Mouse (Mus musculus): ENCODE measurements at regions not wholly inside any gene's neighbourhood (a gene's known extent, or its start where the extent isn't known, plus 50 kb on each side); places are given as distances from the start of the nearest gene placed in this dataset.

- no peaks in the 10 kb centered on the region for H3K9me3 ChIP-seq (ENCODE audit: control insufficient read depth, low read length)
- H3K27me3 ChIP-seq (ENCODE audit: control insufficient read depth): no peaks in the 10 kb centered on the region
- TF ChIP-seq GATA1 (IDR thresholded peaks at IDR 0.05; ENCODE audit: low read length) (no peak), TAL1 (IDR thresholded peaks at IDR 0.05; ENCODE audit: low read length) (no peak)
- H3K4me3 ChIP-seq (replicated peaks): no peak overlapping the region
- H3K36me3 ChIP-seq (ENCODE audit: control insufficient read depth): no peaks in the 10 kb centered on the region
- H3K4me1 ChIP-seq (ENCODE audit: control insufficient read depth): no peaks in the 10 kb centered on the region
Observed at GRCm38 (mm10) chr13:52268279-52268678, 262.8 kb downstream of the Diras2 start.

GRCm38 (mm10) chr13:52273502-52274246 is 257.4 kb downstream of the Diras2 start:
- H3K36me3 ChIP-seq (ENCODE audit: control insufficient read depth): no peaks in the 10 kb centered on the region
- no peak overlapping the region for H3K4me3 ChIP-seq (replicated peaks)
- no peaks in the 10 kb centered on the region for H3K4me1 ChIP-seq (ENCODE audit: control insufficient read depth)
- H3K9me3 ChIP-seq (ENCODE audit: control insufficient read depth, low read length): no peaks in the 10 kb centered on the region
- peaks cover 4% of the 10 kb centered on the region; the same call in 1 of the 2 replicates for H3K27me3 ChIP-seq (ENCODE audit: control insufficient read depth)
- TF ChIP-seq TAL1 (IDR thresholded peaks at IDR 0.05; ENCODE audit: low read length): no peak
- TF ChIP-seq GATA1 (IDR thresholded peaks at IDR 0.05; ENCODE audit: low read length): no peak

- Histone ChIP-seq H3K4me3 (replicated peaks) (no peak overlapping the region), H3K4me1 (ENCODE audit: control insufficient read depth) (no peaks in the 10 kb centered on the region), H3K9me3 (ENCODE audit: control insufficient read depth, low read length) (no peaks in the 10 kb centered on the region), H3K36me3 (ENCODE audit: control insufficient read depth) (no peaks in the 10 kb centered on the region), H3K27me3 (ENCODE audit: control insufficient read depth) (peaks cover 4% of the 10 kb centered on the region; the same call in 1 of the 2 replicates)
- TF ChIP-seq GATA1 (IDR thresholded peaks at IDR 0.05; ENCODE audit: low read length) (no peak), TAL1 (IDR thresholded peaks at IDR 0.05; ENCODE audit: low read length) (no peak)
Observed at GRCm38 (mm10) chr13:52275196-52275595, 255.9 kb downstream of the Diras2 start.

GRCm38 (mm10) chr13:52275675-52276074 is 255.4 kb downstream of the Diras2 start:
- H3K9me3 ChIP-seq (ENCODE audit: control insufficient read depth, low read length): no peaks in the 10 kb centered on the region
- H3K36me3 ChIP-seq (ENCODE audit: control insufficient read depth): no peaks in the 10 kb centered on the region
- no peaks in the 10 kb centered on the region for H3K4me1 ChIP-seq (ENCODE audit: control insufficient read depth)
- no peak overlapping the region for H3K4me3 ChIP-seq (replicated peaks)
- TF ChIP-seq TAL1 (IDR thresholded peaks at IDR 0.05; ENCODE audit: low read length): no peak
- no peak for TF ChIP-seq GATA1 (IDR thresholded peaks at IDR 0.05; ENCODE audit: low read length)
- H3K27me3 ChIP-seq (ENCODE audit: control insufficient read depth): peaks cover 4% of the 10 kb centered on the region; the same call in 1 of the 2 replicates

GRCm38 (mm10) chr13:52277195-52277594 is 253.9 kb downstream of the Diras2 start:
- peaks cover 4% of the 10 kb centered on the region; the same call in 1 of the 2 replicates for H3K27me3 ChIP-seq (ENCODE audit: control insufficient read depth)
- no peak overlapping the region for H3K4me3 ChIP-seq (replicated peaks)
- H3K9me3 ChIP-seq (ENCODE audit: control insufficient read depth, low read length): no peaks in the 10 kb centered on the region
- no peaks in the 10 kb centered on the region for H3K36me3 ChIP-seq (ENCODE audit: control insufficient read depth)
- H3K4me1 ChIP-seq (ENCODE audit: control insufficient read depth): no peaks in the 10 kb centered on the region
- TF ChIP-seq GATA1 (IDR thresholded peaks at IDR 0.05; ENCODE audit: low read length): no peak
- TF ChIP-seq TAL1 (IDR thresholded peaks at IDR 0.05; ENCODE audit: low read length): no peak

- Histone ChIP-seq H3K36me3 (ENCODE audit: control insufficient read depth) (no peaks in the 10 kb centered on the region), H3K4me1 (ENCODE audit: control insufficient read depth) (no peaks in the 10 kb centered on the region), H3K9me3 (ENCODE audit: control insufficient read depth, low read length) (no peaks in the 10 kb centered on the region), H3K27me3 (ENCODE audit: control insufficient read depth) (peaks cover 4% of the 10 kb centered on the region; the same call in 1 of the 2 replicates), H3K4me3 (replicated peaks) (no peak overlapping the region)
- TF ChIP-seq GATA1 (IDR thresholded peaks at IDR 0.05; ENCODE audit: low read length): no peak
Observed at GRCm38 (mm10) chr13:52278831-52279230, 252.2 kb downstream of the Diras2 start.

- Histone ChIP-seq H3K4me1 (ENCODE audit: control insufficient read depth) (no peaks in the 10 kb centered on the region), H3K36me3 (ENCODE audit: control insufficient read depth) (no peaks in the 10 kb centered on the region), H3K4me3 (replicated peaks) (no peak overlapping the region), H3K9me3 (ENCODE audit: control insufficient read depth, low read length) (no peaks in the 10 kb centered on the region), H3K27me3 (ENCODE audit: control insufficient read depth) (peaks cover 4% of the 10 kb centered on the region; the same call in 1 of the 2 replicates)
- TF ChIP-seq TAL1 (IDR thresholded peaks at IDR 0.05; ENCODE audit: low read length): no peak
Observed at GRCm38 (mm10) chr13:52279281-52279969, 251.7 kb downstream of the Diras2 start.

GRCm38 (mm10) chr13:52279970-52280348 is 251.1 kb downstream of the Diras2 start:
- no peaks in the 10 kb centered on the region for H3K4me1 ChIP-seq (ENCODE audit: control insufficient read depth)
- H3K36me3 ChIP-seq (ENCODE audit: control insufficient read depth): no peaks in the 10 kb centered on the region
- no peak overlapping the region for H3K4me3 ChIP-seq (replicated peaks)
- no peaks in the 10 kb centered on the region for H3K9me3 ChIP-seq (ENCODE audit: control insufficient read depth, low read length)
- peaks cover 3% of the 10 kb centered on the region; the same call in 1 of the 2 replicates for H3K27me3 ChIP-seq (ENCODE audit: control insufficient read depth)
- TF ChIP-seq TAL1 (IDR thresholded peaks at IDR 0.05; ENCODE audit: low read length): no peak
- no peak for TF ChIP-seq GATA1 (IDR thresholded peaks at IDR 0.05; ENCODE audit: low read length)

- Histone ChIP-seq H3K4me3 (replicated peaks) (no peak overlapping the region), H3K36me3 (ENCODE audit: control insufficient read depth) (no peaks in the 10 kb centered on the region), H3K27me3 (ENCODE audit: control insufficient read depth) (no peaks in the 10 kb centered on the region), H3K4me1 (ENCODE audit: control insufficient read depth) (no peaks in the 10 kb centered on the region), H3K9me3 (ENCODE audit: control insufficient read depth, low read length) (no peaks in the 10 kb centered on the region)
- TF ChIP-seq GATA1 (IDR thresholded peaks at IDR 0.05; ENCODE audit: low read length): no peak
- no peak for TF ChIP-seq TAL1 (IDR thresholded peaks at IDR 0.05; ENCODE audit: low read length)
Observed at GRCm38 (mm10) chr13:52281271-52281670, 249.8 kb downstream of the Diras2 start.

All from erythroblast, embryonic 14.5 days (primary cell).